Mouse (Mus musculus) ES-CJ7 (cell line): ENCODE measurements around the gene Dgkd.

Source experiments
- DNase-seq: peaks from one replicate; pipeline ENCODE4 v3.0.0; 2011; ENCODE audit warnings: low read depth, low spot score

Gene Dgkd

DNA sequence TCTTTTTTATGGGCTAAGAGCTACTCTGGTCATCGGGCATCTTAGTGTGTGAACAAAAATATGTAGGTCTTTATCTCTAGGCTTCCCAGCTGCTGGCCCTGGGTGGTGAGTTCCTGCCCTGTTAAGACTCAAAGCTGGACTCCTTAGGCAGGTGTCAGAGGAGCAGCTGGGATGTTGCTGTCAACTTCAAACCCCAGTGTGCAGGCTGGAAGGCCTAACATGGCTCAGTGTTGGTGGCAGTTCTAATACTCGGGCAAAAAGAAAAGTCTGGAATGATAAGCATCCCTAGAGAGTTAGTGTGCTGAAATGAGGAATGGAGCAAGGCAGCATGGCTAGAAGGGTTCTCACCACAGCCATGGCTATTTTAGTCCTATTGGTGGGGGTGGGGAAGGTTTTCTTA is 27.8 kb downstream of the Dgkd start:
- DNase-seq: no peak

DNA sequence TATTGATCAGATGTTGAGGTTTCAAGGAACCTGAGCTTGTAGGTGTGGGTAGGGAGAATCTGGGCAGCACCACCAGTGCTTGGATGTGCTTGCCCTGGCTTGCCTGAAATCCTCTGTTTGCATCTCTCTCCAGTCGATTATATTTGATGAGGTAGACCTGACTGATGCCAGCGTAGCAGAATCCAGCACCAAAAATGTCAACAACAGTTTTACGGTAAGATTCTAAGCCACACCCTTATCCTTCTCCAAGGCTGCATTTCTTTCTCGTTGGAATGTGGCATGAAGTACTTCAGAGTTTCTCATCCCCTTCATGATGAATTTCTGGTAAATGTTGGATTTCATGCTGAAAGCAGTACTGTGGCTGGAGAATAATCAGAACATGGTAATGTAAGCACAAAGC is 28.6 kb downstream of the Dgkd start:
- DNase-seq: no peak

DNA sequence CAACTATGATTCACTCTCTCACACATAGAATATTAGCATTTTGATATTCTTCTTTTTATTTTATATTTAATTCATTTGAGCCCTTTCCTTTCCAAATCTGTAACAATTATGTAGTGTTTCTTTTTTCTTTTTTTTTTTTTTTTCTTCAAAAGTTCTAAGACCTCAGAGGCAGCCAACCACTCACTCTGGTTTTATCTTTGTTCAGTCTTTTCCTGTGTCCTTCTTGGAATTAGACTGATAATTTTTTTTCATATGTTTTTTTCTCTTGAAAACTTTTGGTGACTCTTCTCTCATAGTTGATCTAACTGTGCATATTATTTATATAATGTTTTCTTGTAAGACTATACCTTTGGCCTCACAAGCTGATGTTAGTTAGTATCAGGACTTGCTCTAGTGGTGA is 29.5 kb downstream of the Dgkd start:
- no peak for DNase-seq

DNA sequence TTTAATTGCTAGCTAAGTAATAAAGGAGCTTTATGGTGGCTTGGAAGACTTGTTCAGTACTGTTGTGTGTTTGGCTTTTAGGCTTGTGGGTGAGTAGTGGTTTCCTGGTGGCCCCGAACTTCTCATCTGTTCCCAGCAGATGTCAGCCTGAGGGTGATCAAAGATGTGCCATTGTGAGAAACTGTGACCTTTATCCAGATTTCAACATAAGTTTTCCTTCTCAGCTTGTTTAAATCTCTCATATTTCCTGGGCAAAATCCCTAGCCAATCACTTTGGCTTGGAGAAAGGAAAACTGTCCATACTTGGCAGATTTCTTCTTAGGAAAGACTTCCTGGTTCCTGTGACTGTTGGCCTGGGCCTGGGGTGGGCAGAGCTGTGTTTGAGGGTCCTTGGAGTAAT is 37.9 kb downstream of the Dgkd start:
- DNase-seq: no peak

DNA sequence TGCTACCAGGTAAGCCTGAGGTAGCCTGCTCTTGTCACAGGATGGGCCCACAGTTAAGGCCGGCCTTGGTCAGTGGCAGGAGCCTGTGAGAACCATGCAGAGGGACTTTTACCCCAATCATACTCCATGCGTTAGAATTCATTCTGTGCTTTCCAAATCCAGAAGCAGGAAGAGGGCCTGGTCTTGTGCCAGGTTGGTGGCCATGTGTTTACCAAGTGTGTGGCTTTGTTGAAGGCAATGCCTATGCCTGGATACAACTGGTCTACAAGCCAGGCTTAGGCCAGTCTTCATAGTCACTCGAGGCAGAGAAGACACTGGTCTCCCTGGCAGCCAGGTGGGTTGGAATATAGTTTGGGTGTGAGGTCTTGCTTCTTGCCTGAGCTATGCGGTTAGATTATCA is 38.5 kb downstream of the Dgkd start:
- no peak for DNase-seq

DNA sequence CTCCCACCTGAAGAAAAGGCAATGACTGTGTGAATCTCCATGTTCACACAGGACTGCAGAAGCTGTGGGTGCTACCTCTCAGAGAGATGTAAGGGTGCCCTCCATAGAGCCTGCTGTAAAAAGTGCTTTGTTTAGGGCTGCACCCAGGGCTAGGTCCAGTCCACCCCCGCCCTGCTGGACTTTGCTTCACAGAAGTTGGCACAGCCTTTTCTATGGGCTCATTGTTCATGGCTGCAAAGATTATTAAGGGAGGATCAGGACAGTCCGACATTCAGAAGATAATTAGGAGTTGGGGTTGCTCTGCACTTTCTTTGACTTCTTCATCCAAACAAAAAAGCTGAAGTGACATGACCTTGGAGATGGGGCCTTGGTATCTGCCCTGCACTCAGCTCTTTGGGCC is 39.4 kb downstream of the Dgkd start:
- DNase-seq: no peak

DNA sequence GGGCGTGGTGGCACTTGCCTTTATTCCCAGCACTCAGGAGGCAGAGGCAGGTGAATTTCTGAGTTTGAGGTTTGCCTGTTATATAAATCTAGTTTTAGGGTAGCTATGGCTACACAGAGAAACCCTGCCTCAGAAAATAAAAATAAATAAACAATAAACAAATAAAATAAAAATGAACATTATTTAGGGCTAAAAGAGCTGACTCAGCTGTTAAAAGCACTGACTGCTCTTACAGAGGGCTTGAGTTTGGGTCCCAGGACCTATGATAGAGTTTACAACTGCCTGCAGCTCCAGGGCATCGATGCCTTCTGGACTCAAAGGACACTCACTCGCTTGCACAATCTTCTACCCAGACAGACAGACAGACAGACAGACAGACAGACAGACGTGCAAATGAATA is 40.3 kb downstream of the Dgkd start:
- DNase-seq: no peak

DNA sequence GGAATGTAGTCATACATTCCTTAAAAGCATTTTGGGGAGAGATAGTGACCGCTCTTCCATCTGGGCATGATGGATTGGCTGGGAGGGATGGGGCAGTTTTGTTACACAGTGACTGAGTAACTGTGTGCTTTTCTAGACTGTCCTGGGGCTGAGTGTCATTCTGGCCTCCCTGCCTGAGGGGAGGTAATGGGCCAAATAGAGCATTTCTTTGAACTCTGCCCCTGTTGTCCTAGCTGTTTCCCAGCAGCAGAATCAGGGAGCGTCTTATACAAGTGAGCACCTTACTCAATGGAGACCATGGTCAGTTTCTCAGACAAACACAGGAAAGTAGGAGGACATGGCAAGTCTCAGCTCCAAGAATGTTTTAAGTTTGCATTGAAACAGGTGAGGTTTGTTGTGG is 43.8 kb downstream of the Dgkd start:
- DNase-seq: no peak

DNA sequence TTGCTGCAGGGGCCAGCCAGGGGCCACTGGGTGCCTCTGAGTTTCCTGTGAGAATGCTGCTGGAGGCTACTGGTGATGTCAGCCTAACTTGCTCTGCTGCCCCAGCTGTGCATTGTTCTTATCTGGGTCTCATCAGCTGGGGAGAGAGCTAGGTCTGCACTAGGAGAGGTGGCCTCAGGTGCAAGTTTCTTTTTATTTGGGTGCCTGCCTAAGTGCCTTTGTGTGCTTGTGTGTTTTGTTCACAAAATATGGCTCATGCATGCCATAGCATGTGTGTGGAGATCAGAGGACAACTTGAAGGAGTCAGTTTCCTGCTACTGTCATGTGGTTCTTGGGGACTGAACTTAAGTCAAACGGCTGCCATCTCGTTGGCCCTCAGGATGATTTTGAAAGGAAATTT is 46.6 kb downstream of the Dgkd start:
- no peak for DNase-seq

DNA sequence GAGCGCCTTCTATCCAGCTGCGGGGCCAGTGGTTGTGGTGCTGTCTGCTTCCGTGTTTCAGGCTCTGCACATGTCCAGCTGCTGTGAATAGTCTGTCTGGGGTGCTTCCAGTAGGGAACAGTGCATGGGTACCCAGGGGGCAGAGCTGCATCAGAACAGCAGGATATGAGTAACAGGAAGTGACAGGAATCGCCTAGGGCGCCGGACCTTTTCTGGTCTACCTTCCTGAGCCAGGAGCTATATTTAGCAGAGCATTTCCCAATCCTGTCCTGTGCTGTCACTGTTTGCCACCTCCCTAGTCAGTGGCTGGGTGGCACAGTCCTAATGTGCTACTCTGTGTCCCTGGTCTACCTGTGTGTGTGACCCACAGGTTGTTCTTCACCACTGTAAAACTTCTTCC is 47.9 kb downstream of the Dgkd start:
- DNase-seq: no peak

DNA sequence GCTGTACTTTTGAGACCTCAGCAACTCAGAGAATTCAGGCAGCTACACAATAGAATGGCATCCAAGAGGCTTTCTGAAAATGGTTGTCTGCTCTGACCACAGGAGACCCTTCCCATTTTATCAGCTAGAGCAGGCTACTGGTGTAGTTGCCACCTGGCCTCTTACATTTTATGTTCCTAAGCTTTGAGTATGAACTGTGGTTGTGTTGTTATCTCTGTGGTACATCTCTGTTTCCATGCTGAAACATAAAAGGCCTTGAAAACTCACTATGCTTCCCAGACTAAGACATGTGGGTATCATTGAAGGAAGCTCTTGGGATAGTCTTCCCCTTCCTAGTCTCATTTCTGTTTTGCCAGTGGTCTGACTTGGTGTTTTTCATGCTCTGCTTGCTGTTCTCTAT is 49.1 kb downstream of the Dgkd start:
- no peak for DNase-seq

DNA sequence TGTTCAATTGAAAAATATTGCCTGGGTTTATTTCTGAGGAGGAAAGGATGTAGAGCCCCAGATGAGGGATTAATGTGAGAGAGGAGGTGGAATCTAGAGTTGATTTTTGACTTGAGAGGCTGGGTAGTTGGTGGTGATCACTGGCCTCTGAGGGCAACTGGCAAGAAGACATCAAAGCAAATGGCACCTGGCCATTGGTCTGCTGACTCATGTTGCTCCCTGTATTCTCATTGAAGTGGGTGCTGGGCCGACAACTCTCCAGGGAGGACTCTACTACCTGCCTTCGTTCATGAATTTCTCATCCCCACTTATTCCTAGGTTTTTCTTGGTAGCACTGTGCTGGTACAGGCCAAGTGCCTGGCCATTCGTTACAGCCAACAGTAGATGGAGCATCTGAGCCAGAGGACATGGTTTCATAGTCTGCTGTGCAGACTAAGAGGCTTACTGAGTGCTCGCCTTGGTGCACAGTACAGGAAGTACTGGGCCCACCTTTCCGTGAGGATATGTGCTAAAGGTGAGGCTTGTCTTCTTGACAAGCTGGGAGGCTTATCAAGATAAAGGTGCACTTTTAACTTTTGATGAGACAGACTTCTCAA is 53.4 kb downstream of the Dgkd start:
- DNase-seq: peak; percentile 22

DNA sequence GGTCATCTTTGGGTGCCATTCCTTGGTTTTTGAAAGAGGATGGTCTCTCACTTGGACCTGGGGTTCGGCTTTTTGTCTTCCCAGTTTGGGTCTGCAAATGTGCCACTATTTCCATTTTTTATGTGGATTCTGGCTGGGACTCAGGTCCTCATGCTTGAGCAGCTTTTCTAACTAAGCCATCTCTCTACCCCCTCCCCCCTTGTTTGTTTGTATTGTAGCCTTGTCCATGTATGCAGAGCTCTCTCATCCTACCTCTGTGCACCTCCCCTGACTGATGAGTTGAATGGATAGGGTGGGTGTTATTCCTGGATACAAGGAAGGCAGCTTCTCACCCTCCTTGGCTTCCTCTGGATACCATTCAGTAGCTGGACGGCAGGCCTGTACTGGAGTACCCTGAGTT is 54.9 kb downstream of the Dgkd start:
- DNase-seq: no peak

DNA sequence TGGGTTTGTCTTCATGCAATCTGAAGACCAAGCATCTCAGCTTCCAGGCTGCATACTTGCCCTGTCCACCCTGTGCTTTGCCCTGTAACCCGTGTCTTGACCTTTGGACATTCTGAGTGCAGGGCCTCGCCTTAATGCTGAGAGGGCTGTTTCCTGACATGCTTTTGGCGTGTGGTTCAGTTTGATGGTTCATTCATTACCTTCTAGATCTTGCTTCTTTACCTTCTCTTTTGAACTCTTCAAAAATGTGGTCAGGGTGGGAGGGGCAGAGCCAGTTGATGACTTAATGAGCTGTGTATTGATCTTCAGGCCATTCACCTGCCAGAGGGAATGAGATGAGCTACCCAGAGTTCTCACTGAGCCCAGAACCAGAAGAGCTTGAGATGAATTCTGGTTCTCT is 55.6 kb downstream of the Dgkd start:
- DNase-seq: no peak

DNA sequence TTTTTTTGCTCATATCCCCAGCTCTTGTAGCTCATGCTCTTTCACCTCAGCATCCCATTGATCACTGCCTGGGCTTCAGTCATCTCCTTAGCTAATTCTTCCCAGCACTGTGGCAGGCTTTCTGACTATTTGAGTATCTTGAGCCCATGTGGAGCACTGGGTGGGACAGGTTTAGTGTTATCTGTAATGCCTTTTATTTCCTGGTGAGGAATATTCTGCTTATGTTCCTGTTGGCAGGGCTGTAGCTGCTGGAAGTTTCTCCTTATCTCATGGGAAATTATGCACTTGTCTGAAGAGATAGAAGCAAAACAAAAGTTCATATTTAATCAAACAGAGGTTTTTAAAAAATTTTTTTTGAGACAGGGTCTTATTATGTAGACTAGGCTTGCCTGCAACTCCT is 56.5 kb downstream of the Dgkd start:
- DNase-seq: no peak

DNA sequence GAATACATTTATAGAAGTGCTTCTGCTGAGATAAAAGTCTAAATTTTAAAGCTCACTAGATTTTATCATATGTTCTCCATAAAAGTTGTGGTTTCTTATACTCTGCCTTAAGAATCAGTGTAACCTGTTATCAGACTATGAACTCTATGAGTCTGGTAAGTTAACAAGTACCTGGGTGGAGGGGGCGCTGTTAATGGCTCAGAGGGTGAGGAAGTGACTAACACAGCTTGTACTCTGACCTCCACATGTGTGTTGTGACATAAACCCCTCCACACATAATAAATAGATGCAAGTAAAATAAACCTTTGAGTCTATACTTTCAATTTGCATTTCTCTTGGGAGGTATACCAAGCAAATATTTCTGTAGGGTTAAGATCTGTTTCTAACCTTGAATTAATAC is 57.3 kb downstream of the Dgkd start:
- no peak for DNase-seq

DNA sequence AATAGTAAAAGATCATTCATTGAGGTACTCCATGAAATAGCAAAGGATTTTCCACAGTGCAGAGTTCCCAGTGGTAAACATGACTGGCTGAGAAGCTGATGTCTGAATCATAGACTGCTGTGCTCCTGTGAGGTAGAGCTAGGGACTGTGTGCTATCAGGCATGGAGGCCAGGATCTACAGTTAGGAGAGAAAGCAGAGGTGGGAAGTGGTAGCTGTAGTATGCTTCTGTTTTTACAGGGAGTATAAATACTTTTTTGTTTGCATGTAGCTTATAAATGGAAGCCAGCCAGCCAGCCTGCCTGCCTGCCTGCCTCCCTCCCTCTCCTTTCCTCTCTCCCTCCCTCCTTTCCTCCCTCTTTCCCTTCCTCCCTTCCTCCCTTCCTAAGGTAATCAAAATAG is 60.3 kb downstream of the Dgkd start:
- DNase-seq: no peak

DNA sequence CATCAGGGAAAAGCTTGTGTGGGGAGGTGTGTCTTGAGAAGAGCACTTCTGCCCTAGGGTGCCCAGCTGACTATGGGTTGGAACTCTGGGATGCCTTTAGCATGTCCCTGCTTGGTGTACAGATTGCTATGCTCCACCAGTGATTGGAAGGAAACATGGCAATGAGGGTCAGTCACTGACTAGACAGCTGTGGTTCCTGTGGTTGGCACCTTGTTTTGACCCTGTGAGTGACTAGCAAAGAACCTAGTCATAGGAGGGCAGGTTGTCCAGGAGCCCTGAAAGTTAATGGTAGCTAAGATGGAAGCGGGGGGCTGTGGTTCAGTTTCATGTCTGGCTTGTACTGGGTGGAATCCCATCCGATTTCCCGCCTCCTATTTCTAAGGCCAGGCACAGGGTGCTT is 64.3 kb downstream of the Dgkd start:
- DNase-seq: no peak

DNA sequence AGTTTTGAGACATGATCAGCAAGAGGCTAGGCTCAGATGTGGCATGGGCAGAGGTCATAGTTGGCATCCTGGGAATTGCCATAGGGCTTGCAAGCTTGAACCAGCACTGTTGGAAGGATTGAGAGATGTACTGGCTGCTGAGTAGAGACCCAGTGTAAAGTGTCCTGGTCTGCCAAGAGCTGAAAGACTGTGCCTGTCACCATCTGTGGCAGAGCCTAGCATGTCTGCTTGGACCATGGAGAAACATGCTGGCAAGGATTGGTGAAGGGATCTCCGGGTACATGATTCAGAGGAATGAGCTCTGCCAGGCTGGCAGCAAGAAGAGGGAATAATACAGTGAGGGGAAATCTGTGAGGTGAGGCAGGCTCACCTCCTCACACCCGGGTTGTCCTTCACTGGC is 65.0 kb downstream of the Dgkd start:
- no peak for DNase-seq

DNA sequence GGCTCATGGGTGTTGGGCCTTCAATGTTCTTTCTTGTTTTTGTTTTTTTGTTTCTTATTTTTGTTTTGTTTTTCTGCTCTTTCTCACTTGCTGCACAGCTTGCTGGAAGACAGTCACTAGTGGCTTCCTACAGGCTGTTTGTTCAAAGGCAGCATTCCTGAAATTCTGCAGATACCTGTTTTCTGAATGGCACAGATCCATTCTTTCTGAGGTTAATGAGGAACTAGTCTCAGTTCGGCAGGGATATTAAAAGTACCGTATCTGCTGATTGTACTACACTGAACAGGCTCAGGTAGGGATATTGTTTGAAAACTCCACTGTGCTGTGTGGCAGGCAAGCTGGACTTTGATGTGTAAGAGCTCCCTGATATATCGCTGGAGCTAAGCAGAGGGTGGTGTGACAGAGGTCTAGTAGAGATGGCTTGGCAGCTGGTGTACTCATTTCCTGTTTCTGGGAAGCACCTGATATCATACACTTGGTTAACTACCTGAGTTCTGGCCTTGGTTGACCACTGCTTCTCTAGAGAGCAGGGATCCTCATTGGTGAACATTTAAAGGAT is 67.0 kb downstream of the Dgkd start:
- DNase-seq: no peak

DNA sequence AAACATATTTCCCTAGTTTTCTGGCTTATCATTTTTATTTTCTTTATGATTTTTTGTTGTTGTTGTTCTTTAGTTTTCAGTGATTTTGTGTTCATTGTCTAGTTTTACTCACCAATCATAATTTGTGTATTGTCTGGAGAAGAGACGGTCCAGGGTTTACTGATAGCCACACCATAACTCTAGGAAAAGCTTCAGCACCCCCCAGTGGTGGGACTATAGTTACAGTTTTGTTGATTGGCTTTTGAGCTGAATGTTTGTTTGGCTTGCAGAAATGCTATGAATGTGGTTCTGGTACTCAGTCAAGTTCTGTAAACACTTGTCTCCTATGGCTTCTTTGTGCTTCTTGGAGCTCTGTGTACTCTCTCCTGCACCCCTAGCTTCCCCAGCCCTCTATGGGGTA is 69.6 kb downstream of the Dgkd start:
- DNase-seq: no peak

DNA sequence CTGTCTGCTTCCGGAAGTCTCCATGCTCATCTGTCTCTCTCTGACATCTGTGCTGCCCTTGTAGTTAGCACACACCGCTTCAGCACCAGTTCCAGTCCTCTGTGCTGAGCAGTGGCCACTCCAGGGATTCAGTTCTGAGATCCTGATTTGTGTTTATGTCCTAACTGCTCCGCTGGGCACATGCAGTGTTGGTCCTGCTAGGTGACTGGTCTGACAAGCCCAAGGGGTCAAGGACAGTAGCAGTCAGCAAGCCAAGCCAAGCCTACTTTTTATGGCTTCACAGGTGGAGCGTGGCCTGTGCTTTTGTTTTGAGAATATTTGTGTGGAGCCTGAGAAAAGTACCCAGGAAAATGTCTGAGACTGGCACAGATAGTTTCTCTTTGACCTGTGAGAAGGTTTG is 71.8 kb downstream of the Dgkd start:
- no peak for DNase-seq

DNA sequence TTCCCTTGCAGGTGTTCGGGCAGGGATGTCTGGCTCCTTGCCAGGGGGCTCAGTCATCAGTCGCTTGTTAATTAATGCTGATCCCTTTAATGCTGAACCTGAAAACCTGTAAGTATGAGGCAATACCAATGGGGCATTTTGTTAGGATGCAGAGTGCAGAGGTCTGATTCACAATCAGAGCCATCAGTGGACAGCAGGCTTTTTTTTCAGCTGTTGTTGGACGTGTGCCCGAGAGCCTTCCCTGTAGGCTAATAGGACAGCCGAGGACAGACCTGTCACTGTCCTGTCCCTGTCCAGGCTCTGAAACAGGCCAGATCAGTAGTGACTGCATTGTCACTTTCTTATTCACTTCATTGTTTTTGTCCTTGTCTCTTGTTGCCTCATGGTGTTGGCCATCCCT is 76.6 kb downstream of the Dgkd start:
- no peak for DNase-seq

DNA sequence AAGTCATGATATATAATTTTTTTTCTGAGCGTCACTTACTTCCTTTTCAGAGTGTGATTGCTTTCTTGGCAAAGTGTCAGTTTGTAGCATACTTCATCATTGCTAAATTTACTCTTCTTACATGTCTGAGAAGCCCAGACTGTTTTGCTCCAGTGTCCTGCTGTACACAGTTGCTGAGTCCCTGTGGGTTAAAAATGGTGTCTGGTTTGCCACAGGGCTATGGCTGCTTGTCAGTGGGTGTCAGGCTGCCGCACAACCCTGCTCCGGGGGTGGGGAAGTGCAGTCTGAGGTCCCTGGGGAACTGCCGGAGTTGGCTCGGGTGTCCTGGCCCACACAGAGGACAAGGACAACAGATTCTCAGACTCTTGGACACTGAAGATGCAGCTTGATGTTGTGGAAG is 80.0 kb downstream of the Dgkd start:
- DNase-seq: no peak
